Mouse (Mus musculus) forebrain, embryonic 11.5 days (tissue): ENCODE data around the gene Adk. TPM values are rescaled to one million over a fixed set of nuclear protein-coding genes. Genes with fewer than 3 reads are reported as not detected.
A peak's percentile ranks its signal among the peaks of the same experiment; 100 is the strongest.

ENCODE experiments used
- ATAC-seq: fragments of 200-750 bp; cut with Nextera tagmentation; replicated peaks from 2 replicates; pipeline ENCODE4 v1.8.0; 2017; ENCODE audit warnings: moderate TSS enrichment; ENCODE audit not compliant: low FRiP score
- DNase-seq: peaks from one replicate; pipeline ENCODE4 v3.0.0-alpha.2; 2017; ENCODE audit warnings: low spot score
- H3K27ac ChIP-seq: fragments of 300-500 bp; sonication (generic); 2 replicates; pipeline ENCODE4 v1.5.1; 2014; ENCODE audit warnings: low read depth, low read length
- H3K27me3 ChIP-seq: fragments of 300-500 bp; sonication (generic); 2 replicates; pipeline ENCODE4 v1.6.1; 2014; ENCODE audit warnings: mild to moderate bottlenecking, low read length, mixed read lengths; ENCODE audit not compliant: control insufficient read depth, insufficient read depth
- H3K36me3 ChIP-seq: fragments of 300-500 bp; sonication (generic); 2 replicates; pipeline ENCODE4 v1.6.1; 2014; ENCODE audit warnings: mild to moderate bottlenecking, low read length, moderate library complexity, mixed read lengths; ENCODE audit not compliant: control insufficient read depth, insufficient read depth
- H3K4me1 ChIP-seq: fragments of 300-500 bp; sonication (generic); replicated peaks from 2 replicates; pipeline ENCODE4 v1.6.1; 2014; ENCODE audit warnings: low read length, mixed read lengths; ENCODE audit not compliant: control insufficient read depth, insufficient read depth
- H3K4me2 ChIP-seq: fragments of 300-500 bp; sonication (generic); 2 replicates; pipeline ENCODE4 v1.6.1; 2014; ENCODE audit warnings: low read depth, mild to moderate bottlenecking, low read length, moderate library complexity, mixed read lengths; ENCODE audit not compliant: severe bottlenecking
- H3K4me3 ChIP-seq: fragments of 300-500 bp; sonication (generic); 2 replicates; pipeline ENCODE4 v1.5.1; 2014; ENCODE audit warnings: low read depth, low read length
- H3K9ac ChIP-seq: fragments of 300-500 bp; sonication (generic); 2 replicates; pipeline ENCODE4 v1.6.1; 2014; ENCODE audit warnings: low read length
- H3K9me3 ChIP-seq: fragments of 300-500 bp; sonication (generic); 2 replicates; pipeline ENCODE4 v1.6.1; 2016; ENCODE audit warnings: low read length, mixed read lengths; ENCODE audit not compliant: control insufficient read depth
- WGBS: fragments of 180-500 bp; shearing (Covaris S2); extraction: QIAGEN DNeasy Blood & Tissue Kit; methylation state at CpG from one replicate; pipeline ENCODE4 v1.1.7; 2014; 5-methylcytosine and 5-hydroxymethylcytosine counted together
- polyA plus RNA-seq: library from polyadenylated mRNA; unstranded; fragments of >200 nt; fragmentation: Nextera tagmentation; extraction: Ambion mirVana; gene quantifications from 2 replicates; pipeline ENCODE4 v1.2.1, GENCODE M21; 2014

Adk gene
- polyA plus RNA-seq, 1 experiment from 2014 or later = 138 TPM

- WGBS = 12% methylated on average over 8 of the region's 8 CpGs
- H3K9ac ChIP-seq = peak overlapping the region; percentile 86; the same call in 1 of the 2 replicates
- ATAC-seq = no peak
Observed at GRCm38 (mm10) chr14:21053151-21053550, 777 bp downstream of the Adk start.

GRCm38 (mm10) chr14:21053586-21053985 is 1.2 kb downstream of the Adk start:
- ATAC-seq (no peak), DNase-seq (no peak)
- H3K27me3 ChIP-seq = no peaks in the 10 kb centered on the region
- no peaks in the 10 kb centered on the region for H3K36me3 ChIP-seq
- H3K4me1 ChIP-seq = no peaks in the 10 kb centered on the region
- H3K27ac ChIP-seq = no peak overlapping the region
- H3K4me2 ChIP-seq = peak overlapping the region; percentile 92
- no peaks in the 10 kb centered on the region; the same call in 1 of the 2 replicates for H3K9me3 ChIP-seq
- H3K9ac ChIP-seq = no peak overlapping the region; the same call in 1 of the 2 replicates
- WGBS = 45% methylated on average over 7 of the region's 7 CpGs
- peak overlapping the region; percentile 84 for H3K4me3 ChIP-seq

More at GRCm38 (mm10) chr14:21053151-21053550, 777 bp downstream of the Adk start:
- Histone ChIP-seq H3K9me3 (no peaks in the 10 kb centered on the region; the same call in 1 of the 2 replicates), H3K4me1 (no peaks in the 10 kb centered on the region), H3K27ac (no peak overlapping the region), H3K4me3 (peak overlapping the region; percentile 84), H3K36me3 (no peaks in the 10 kb centered on the region), H3K27me3 (no peaks in the 10 kb centered on the region), H3K4me2 (peak overlapping the region; percentile 92)
- DNase-seq = no peak

DNA sequence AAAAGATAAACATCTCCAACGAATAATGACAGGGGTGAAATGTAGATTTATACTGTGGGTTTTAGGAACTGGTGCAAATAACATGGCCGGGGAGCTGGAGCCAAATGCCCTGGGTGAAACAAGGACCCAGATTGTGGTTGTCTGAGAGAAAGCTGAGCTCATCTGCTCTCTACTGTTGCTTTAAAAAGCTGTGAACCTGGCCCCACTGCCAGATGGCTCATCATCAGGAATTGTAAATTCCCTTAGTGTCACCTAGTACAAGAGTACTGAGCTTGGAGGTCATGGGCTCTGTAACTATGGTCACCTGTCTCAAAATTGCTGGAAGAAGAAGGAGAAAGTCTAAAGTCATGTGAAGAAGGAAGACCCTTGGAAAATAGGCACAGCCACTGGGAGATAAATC is 6.6 kb downstream of the Adk start:
- Histone ChIP-seq H3K9ac (no peak overlapping the region), H3K9me3 (no peaks in the 10 kb centered on the region), H3K4me3 (no peak overlapping the region), H3K4me1 (no peaks in the 10 kb centered on the region), H3K27me3 (no peaks in the 10 kb centered on the region), H3K36me3 (no peaks in the 10 kb centered on the region), H3K27ac (no peak overlapping the region), H3K4me2 (no peak overlapping the region)
- no peak for DNase-seq
- no peak for ATAC-seq
- WGBS = 85% methylated on average over 2 of the region's 2 CpGs

DNA sequence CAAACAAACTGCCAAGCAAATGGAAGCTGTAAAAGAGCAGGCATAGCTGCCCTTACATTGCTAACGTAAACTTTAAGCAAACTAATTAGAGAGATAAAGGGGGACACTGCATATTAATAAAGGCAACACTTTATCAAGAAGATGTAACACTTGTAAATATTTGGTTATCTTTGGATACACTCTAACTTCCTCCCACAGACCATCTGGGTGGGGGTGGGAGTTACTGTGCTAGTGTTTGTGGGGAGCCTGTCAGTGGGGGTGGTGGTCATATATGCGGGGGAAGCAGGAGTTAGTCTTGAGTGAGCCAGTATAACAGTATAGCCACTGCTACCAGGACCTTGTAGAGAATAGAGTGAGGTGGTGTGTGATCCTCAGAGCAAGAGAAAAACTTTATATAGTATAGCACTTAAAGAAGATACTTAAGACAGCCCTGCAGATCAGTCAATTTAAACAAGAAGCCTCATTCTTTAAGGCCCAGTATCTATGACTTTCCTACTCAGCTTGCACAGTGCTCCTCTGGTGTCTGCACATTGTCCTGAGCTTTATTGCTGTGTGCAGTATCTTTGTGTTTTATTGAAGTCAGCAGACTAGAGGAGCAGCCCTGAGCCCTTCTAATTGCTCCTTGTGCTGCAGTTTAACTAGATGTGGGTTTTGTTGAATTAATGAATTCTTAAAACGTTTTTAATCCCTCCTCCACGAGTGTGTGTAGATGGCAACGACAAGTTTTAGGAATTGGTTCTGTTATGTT is 10.6 kb downstream of the Adk start:
- 69% methylated on average over 5 of the region's 5 CpGs for WGBS
- no peak overlapping the region for H3K4me2 ChIP-seq

DNA sequence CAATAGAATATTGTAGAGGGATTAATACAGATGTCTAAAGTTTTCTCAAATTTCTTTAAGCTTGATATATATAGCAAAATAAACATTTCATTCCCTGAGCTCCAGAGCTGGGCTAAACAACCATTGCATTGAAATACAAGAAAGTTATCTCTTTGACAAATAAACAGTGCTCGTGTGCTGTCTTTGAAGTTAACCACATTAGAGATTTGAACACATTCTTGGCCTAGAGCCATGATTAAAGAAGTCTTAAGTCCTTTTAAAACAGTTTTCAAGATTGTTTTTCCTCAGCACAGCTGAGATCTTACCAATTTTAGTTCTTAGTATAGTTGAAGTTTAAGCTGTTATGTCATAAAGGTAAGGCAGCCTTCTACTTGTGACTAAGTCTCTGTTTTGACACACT is 11.9 kb downstream of the Adk start:
- H3K4me2 ChIP-seq = no peak overlapping the region
- WGBS = 60% methylated on average over 1 of the region's 1 CpGs
- no peaks in the 10 kb centered on the region for H3K27me3 ChIP-seq
- H3K36me3 ChIP-seq = no peaks in the 10 kb centered on the region
- no peak overlapping the region for H3K4me3 ChIP-seq
- no peaks in the 10 kb centered on the region for H3K4me1 ChIP-seq
- DNase-seq (no peak), ATAC-seq (no peak)
- no peak overlapping the region for H3K9ac ChIP-seq
- no peaks in the 10 kb centered on the region for H3K9me3 ChIP-seq
- no peak overlapping the region for H3K27ac ChIP-seq

More for the DNA sequence above, 10.6 kb downstream of the Adk start:
- H3K9ac ChIP-seq = no peak overlapping the region
- no peak for DNase-seq
- no peaks in the 10 kb centered on the region for H3K27me3 ChIP-seq
- no peak for ATAC-seq
- H3K9me3 ChIP-seq = no peaks in the 10 kb centered on the region
- H3K27ac ChIP-seq = no peak overlapping the region
- H3K4me1 ChIP-seq = no peaks in the 10 kb centered on the region
- no peaks in the 10 kb centered on the region for H3K36me3 ChIP-seq
- no peak overlapping the region for H3K4me3 ChIP-seq

GRCm38 (mm10) chr14:21065490-21066162 is 13.3 kb downstream of the Adk start:
- 85% methylated on average over 8 of the region's 8 CpGs for WGBS
- Histone ChIP-seq H3K4me3 (no peak overlapping the region), H3K4me1 (no peaks in the 10 kb centered on the region), H3K9me3 (no peaks in the 10 kb centered on the region), H3K27ac (no peak overlapping the region), H3K4me2 (no peak overlapping the region), H3K27me3 (no peaks in the 10 kb centered on the region), H3K36me3 (no peaks in the 10 kb centered on the region), H3K9ac (no peak overlapping the region)
- no peak for ATAC-seq
- DNase-seq = no peak

GRCm38 (mm10) chr14:21069594-21069993 is 17.2 kb downstream of the Adk start:
- Histone ChIP-seq H3K36me3 (no peaks in the 10 kb centered on the region), H3K27me3 (no peaks in the 10 kb centered on the region), H3K9ac (no peak overlapping the region), H3K9me3 (no peaks in the 10 kb centered on the region), H3K4me2 (no peak overlapping the region), H3K27ac (no peak overlapping the region), H3K4me3 (no peak overlapping the region), H3K4me1 (no peaks in the 10 kb centered on the region)
- DNase-seq (no peak), ATAC-seq (no peak)
- WGBS = 84% methylated on average over 5 of the region's 5 CpGs

- no peak for ATAC-seq
- WGBS = 66% methylated on average over 3 of the region's 3 CpGs
- DNase-seq = no peak
Observed at GRCm38 (mm10) chr14:21073981-21074380, 21.6 kb downstream of the Adk start.

More at GRCm38 (mm10) chr14:21073981-21074380, 21.6 kb downstream of the Adk start:
- H3K4me2 ChIP-seq = no peak overlapping the region
- no peak overlapping the region for H3K4me3 ChIP-seq
- H3K9me3 ChIP-seq = no peaks in the 10 kb centered on the region
- no peak overlapping the region for H3K27ac ChIP-seq
- H3K36me3 ChIP-seq = no peaks in the 10 kb centered on the region
- H3K4me1 ChIP-seq = no peaks in the 10 kb centered on the region
- H3K27me3 ChIP-seq = no peaks in the 10 kb centered on the region
- no peak overlapping the region for H3K9ac ChIP-seq
